Mouse (Mus musculus) limb, embryonic 14.5 days (tissue): ENCODE data around the gene Tfb1m. TPM values are rescaled to one million over a fixed set of nuclear protein-coding genes. Genes with fewer than 3 reads are reported as not detected.
A peak's percentile ranks its signal among the peaks of the same experiment; 100 is the strongest.

ENCODE experiments used
- ATAC-seq: fragments of 200-750 bp; cut with Nextera tagmentation; 2 replicates; pipeline ENCODE4 v1.8.0; 2017; ENCODE audit warnings: low read depth, moderate number of reproducible peaks, moderate TSS enrichment; ENCODE audit not compliant: low FRiP score
- DNase-seq: peaks from one replicate; pipeline ENCODE4 v3.0.0-alpha.2; 2015; ENCODE audit warnings: low spot score
- H3K27ac ChIP-seq: fragments of 300-500 bp; sonication (generic); replicated peaks from 2 replicates; pipeline ENCODE4 v1.5.1; 2014; ENCODE audit warnings: low read depth, mild to moderate bottlenecking, low read length, moderate library complexity, mixed read lengths
- H3K27me3 ChIP-seq: fragments of 300-500 bp; sonication (generic); 2 replicates; pipeline ENCODE4 v1.6.1; 2014; ENCODE audit warnings: low read length, mixed read lengths; ENCODE audit not compliant: control insufficient read depth, insufficient read depth
- H3K36me3 ChIP-seq: fragments of 300-500 bp; sonication (generic); 2 replicates; pipeline ENCODE4 v1.6.1; 2014; ENCODE audit warnings: mild to moderate bottlenecking, low read length, moderate library complexity, mixed read lengths; ENCODE audit not compliant: control insufficient read depth, insufficient read depth
- H3K4me1 ChIP-seq: fragments of 300-500 bp; sonication (generic); 2 replicates; pipeline ENCODE4 v1.6.1; 2014; ENCODE audit warnings: antibody characterized with exemption, low read length, mixed read lengths; ENCODE audit not compliant: control insufficient read depth, insufficient read depth
- H3K4me2 ChIP-seq: fragments of 300-500 bp; sonication (generic); replicated peaks from 2 replicates; pipeline ENCODE4 v1.6.1; 2014; ENCODE audit warnings: low read depth, mild to moderate bottlenecking, low read length, moderate library complexity; ENCODE audit not compliant: severe bottlenecking
- H3K4me3 ChIP-seq: fragments of 300-500 bp; sonication (generic); replicated peaks from 2 replicates; pipeline ENCODE4 v1.5.1; 2014; ENCODE audit warnings: low read length
- H3K9ac ChIP-seq: fragments of 300-500 bp; sonication (generic); 2 replicates; pipeline ENCODE4 v1.6.1; 2014; ENCODE audit warnings: mild to moderate bottlenecking, low read depth, low read length, moderate library complexity; ENCODE audit not compliant: severe bottlenecking
- H3K9me3 ChIP-seq: fragments of 300-500 bp; sonication (generic); 2 replicates; pipeline ENCODE4 v1.6.1; 2016; ENCODE audit warnings: low read length; ENCODE audit not compliant: control insufficient read depth
- POLR2A ChIP-seq: fragments of 200-500 bp; IDR thresholded peaks from 2 replicates; pipeline ENCODE4 v1.8.0; 2012; ENCODE audit warnings: inconsistent platforms, mild to moderate bottlenecking, moderate library complexity, borderline replicate concordance; ENCODE audit not compliant: insufficient read depth, insufficient read length; ENCODE audit errors: extremely low read depth
- WGBS: fragments of 180-500 bp; shearing (Covaris S2); extraction: QIAGEN DNeasy Blood & Tissue Kit; methylation state at CpG from one replicate; pipeline ENCODE4 v1.1.7; 2014; 5-methylcytosine and 5-hydroxymethylcytosine counted together
- polyA plus RNA-seq, 2 experiments: library from polyadenylated mRNA; depleted of rRNA in 1 of 2; stranded (reverse) in 1 of 2; unstranded in 1 of 2; fragments of >200 nt; fragmentation: Nextera tagmentation in 1 of 2; extraction: Ambion mirVana in 1 of 2; gene quantifications; 2 replicates each; pipeline versions ENCODE4 v1.2.1 to v1.2.3; 2012 to 2014

The Tfb1m gene
- polyA plus RNA-seq, 2 experiments = 16.3 to 17.2 TPM

DNA sequence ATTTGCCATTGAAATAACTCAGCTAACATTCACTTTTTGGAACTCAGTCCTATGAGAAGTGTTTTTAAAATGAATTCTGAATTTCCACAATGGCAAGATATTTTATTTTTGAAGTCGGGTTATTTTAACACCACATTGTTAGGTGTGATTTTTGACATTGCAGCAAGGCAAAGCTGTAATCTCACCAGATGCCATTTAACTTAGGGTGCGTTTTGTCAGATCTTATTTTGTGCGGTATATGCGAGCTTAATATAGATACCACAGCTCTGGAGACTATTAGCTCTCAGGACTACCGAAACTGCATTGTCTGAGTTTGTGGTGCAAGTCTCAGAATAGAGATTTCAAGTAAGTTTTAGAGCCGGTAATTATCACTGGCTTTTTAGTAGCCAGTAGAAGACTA, 57.5 kb downstream of the Tfb1m start:
- 94% methylated on average over 6 of the region's 6 CpGs for WGBS
- H3K4me2 ChIP-seq = no peak overlapping the region
- no peak overlapping the region for H3K9ac ChIP-seq
- no peak for TF ChIP-seq POLR2A
- H3K4me3 ChIP-seq = no peak overlapping the region
- ATAC-seq (no peak), DNase-seq (no peak)
- H3K27ac ChIP-seq = no peak overlapping the region
- peaks cover 17% of the 10 kb centered on the region for H3K36me3 ChIP-seq
- no peaks in the 10 kb centered on the region for H3K9me3 ChIP-seq
- no peaks in the 10 kb centered on the region for H3K4me1 ChIP-seq
- no peaks in the 10 kb centered on the region for H3K27me3 ChIP-seq

DNA sequence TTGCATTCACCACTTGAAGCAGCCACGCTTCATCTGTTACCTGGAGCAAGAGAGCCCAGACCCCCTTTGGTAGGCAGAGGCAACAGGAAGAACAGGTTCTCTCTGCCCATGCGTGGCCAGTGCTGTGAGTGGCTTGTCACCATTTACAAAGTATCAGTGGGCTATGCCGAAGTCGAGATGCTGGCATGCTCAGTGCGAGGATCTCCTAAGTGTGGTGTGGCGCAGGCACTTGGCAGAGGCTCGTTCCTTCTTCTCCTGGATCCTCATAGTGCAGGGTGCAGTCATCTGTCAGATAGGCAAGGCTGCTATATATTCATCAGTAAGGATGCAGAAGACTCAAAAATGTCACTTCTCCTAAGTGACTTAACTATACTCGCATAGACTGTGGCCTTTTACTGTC, 58.1 kb downstream of the Tfb1m start:
- H3K9ac ChIP-seq = no peak overlapping the region
- no peak overlapping the region for H3K4me2 ChIP-seq
- no peaks in the 10 kb centered on the region for H3K4me1 ChIP-seq
- H3K4me3 ChIP-seq = no peak overlapping the region
- H3K27me3 ChIP-seq = no peaks in the 10 kb centered on the region
- no peaks in the 10 kb centered on the region for H3K9me3 ChIP-seq
- TF ChIP-seq POLR2A = no peak
- no peak overlapping the region for H3K27ac ChIP-seq
- 85% methylated on average over 8 of the region's 8 CpGs for WGBS
- DNase-seq (no peak), ATAC-seq (no peak)
- peaks cover 20% of the 10 kb centered on the region for H3K36me3 ChIP-seq

DNA sequence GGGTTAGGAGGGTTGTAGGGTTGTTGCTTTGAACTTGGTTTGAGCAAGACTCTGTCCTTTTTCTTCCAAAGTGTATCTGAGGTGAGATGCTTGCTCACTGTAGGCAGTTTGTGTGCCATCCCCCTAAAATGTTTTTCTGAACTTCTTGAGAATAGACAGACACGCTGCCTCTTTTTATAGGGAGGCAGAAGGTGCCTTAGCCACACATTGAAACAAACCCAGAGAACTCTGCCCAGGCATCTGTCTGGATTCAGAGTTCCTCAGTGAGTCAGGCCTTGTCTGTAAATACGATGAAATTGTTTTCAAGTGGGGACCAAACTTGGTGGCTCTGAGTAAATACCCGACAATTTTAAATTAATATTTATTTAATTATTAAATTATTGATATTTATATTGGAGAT, 59.0 kb downstream of the Tfb1m start:
- DNase-seq (no peak), ATAC-seq (no peak)
- 90% methylated on average over 3 of the region's 3 CpGs for WGBS
- H3K9me3 ChIP-seq = no peaks in the 10 kb centered on the region
- TF ChIP-seq POLR2A = no peak
- H3K4me3 ChIP-seq = no peak overlapping the region
- H3K27ac ChIP-seq = no peak overlapping the region
- no peaks in the 10 kb centered on the region for H3K27me3 ChIP-seq
- no peak overlapping the region for H3K4me2 ChIP-seq
- no peaks in the 10 kb centered on the region for H3K4me1 ChIP-seq
- H3K36me3 ChIP-seq = peaks cover 17% of the 10 kb centered on the region
- no peak overlapping the region for H3K9ac ChIP-seq

DNA sequence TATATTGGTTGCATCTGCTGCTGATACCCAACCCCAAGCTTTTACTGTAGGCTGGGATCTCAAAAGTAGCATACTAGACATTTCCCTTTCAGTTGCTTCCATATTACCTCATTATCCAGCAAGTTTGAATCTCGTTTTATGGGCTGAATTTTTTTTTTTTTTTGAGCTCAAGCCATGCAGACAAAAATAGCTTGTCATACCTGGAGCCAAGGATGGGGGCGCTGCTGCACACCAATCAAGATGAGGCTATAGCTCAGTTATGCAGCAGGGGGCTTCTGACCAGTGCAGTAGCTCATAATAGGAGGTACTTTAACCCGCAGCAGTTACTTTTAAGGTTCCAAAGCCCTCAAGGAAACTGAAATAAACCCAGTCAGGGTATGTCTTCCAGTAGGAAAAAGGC, 59.5 kb downstream of the Tfb1m start:
- ATAC-seq (no peak), DNase-seq (peak; percentile 48)
- Histone ChIP-seq H3K9me3 (no peaks in the 10 kb centered on the region), H3K36me3 (peaks cover 15% of the 10 kb centered on the region), H3K27ac (no peak overlapping the region), H3K4me3 (no peak overlapping the region), H3K4me2 (no peak overlapping the region), H3K4me1 (no peaks in the 10 kb centered on the region), H3K9ac (no peak overlapping the region), H3K27me3 (no peaks in the 10 kb centered on the region)
- 25% methylated on average over 3 of the region's 3 CpGs for whole genome bisulfite sequencing
- no peak for TF ChIP-seq POLR2A

DNA sequence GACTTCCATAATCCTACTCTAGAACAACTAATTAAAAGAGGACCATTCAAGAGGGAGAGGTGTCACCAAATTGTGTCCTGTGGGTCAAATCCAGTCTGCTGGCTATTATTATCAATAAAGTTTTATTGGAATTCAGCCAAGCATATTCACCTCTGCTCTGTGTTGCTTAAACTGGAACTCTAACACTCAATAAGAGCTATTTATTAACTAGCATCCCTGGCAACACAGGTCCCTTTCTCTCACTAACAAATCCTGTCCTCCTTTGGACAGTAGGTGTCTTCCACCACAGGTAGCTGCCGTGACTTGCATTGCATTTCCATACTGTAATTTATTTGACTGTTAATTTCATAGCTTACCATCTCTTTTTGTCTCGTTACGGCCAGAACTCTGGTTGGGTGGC, 61.5 kb downstream of the Tfb1m start:
- TF ChIP-seq POLR2A = no peak
- Histone ChIP-seq H3K4me2 (no peak overlapping the region), H3K27me3 (no peaks in the 10 kb centered on the region), H3K4me1 (no peaks in the 10 kb centered on the region), H3K9ac (no peak overlapping the region), H3K27ac (no peak overlapping the region), H3K4me3 (no peak overlapping the region), H3K9me3 (no peaks in the 10 kb centered on the region), H3K36me3 (peaks cover 8% of the 10 kb centered on the region)
- DNase-seq (no peak), ATAC-seq (no peak)
- 84% methylated on average over 3 of the region's 3 CpGs for WGBS

DNA sequence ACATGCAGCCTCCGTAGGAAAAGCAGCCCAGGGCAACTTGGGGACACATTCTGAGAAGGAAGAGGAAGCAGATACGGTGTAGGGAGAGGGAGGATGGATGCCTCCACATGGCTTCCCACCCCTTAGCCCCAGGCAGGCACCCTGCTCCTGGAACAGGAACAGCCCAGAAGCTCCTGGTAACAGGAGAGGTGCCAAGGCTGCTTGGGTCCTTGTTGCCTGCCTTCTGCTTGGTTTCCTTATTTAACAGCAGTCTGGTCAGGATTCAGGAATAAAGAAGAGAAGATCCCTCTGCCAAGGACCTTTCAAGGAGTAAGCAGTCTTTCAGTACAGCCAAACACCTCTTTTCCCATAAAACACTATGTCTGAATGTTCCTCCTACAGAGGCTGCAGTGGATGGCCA, 62.0 kb downstream of the Tfb1m start:
- H3K27ac ChIP-seq = no peak overlapping the region
- no peaks in the 10 kb centered on the region for H3K27me3 ChIP-seq
- H3K4me1 ChIP-seq = no peaks in the 10 kb centered on the region
- TF ChIP-seq POLR2A = no peak
- no peaks in the 10 kb centered on the region for H3K9me3 ChIP-seq
- no peak for DNase-seq
- no peak overlapping the region for H3K9ac ChIP-seq
- H3K36me3 ChIP-seq = peaks cover 8% of the 10 kb centered on the region
- H3K4me3 ChIP-seq = no peak overlapping the region
- 68% methylated on average over 2 of the region's 2 CpGs for WGBS
- ATAC-seq = no peak
- H3K4me2 ChIP-seq = no peak overlapping the region
